Mouse (Mus musculus) MEL (cell line): ENCODE measurements around the gene Dclk3. TPM values are rescaled to one million over a fixed set of nuclear protein-coding genes. Genes with fewer than 3 reads are reported as not detected.

Experiments used
- DNase-seq: peaks from one replicate; pipeline ENCODE4 v3.0.0; 2011; ENCODE audit warnings: low read depth, low spot score
- H3K27ac ChIP-seq: 2 replicates; pipeline ENCODE4 v1.5.1; 2012; ENCODE audit warnings: low read depth, mild to moderate bottlenecking, control low read depth, low read length, moderate library complexity; ENCODE audit not compliant: control insufficient read depth
- H3K27me3 ChIP-seq, 2 experiments: fragments of 150-350 bp in 1 of 2; sonication (generic) in 1 of 2; 2 replicates each; pipeline ENCODE4 v1.6.1; 2012; ENCODE audit warnings: low read length in 2 of 2, mild to moderate bottlenecking in 2 of 2, improper control_type of control experiment in 1 of 2, moderate library complexity in 1 of 2; ENCODE audit not compliant: insufficient read depth in 2 of 2, control insufficient read depth in 1 of 2
- H3K36me3 ChIP-seq, 2 experiments: 2 replicates each; pipeline ENCODE4 v1.6.1; 2012 to 2014; ENCODE audit warnings: low read length in 2 of 2, improper control_type of control experiment in 1 of 2, inconsistent platforms in 1 of 2, mild to moderate bottlenecking in 1 of 2; ENCODE audit not compliant: insufficient read depth in 2 of 2, control insufficient read depth in 1 of 2
- H3K4me1 ChIP-seq, 2 experiments: fragments of 150-350 bp in 1 of 2; sonication (generic) in 1 of 2; 2 replicates each; pipeline ENCODE4 v1.6.1; 2012; ENCODE audit warnings: low read length in 2 of 2, improper control_type of control experiment in 1 of 2, mild to moderate bottlenecking in 1 of 2; ENCODE audit not compliant: insufficient read depth in 2 of 2, control insufficient read depth in 1 of 2
- H3K4me3 ChIP-seq, 2 experiments: fragments of 150-350 bp in 1 of 2; sonication (generic) in 1 of 2; 2 replicates each; pipeline ENCODE4 v1.5.1; 2012; ENCODE audit warnings: low read depth in 2 of 2, low read length in 2 of 2, mild to moderate bottlenecking in 2 of 2, moderate library complexity in 2 of 2, control low read depth in 1 of 2, improper control_type of control experiment in 1 of 2; ENCODE audit not compliant: control insufficient read depth in 1 of 2, insufficient read depth in 1 of 2
- H3K79me2 ChIP-seq: 2 replicates; pipeline ENCODE4 v1.6.1; 2012; ENCODE audit warnings: mild to moderate bottlenecking, low read length, moderate library complexity; ENCODE audit not compliant: control insufficient read depth, poor library complexity, insufficient read depth
- H3K9ac ChIP-seq: 2 replicates; pipeline ENCODE4 v1.6.1; 2012; ENCODE audit warnings: low read depth, mild to moderate bottlenecking, control low read depth, low read length, moderate library complexity; ENCODE audit not compliant: control insufficient read depth, poor library complexity, severe bottlenecking
- H3K9me3 ChIP-seq: fragments of 150-350 bp; sonication (generic); replicated peaks from 2 replicates; pipeline ENCODE4 v1.6.1; 2012; ENCODE audit warnings: mild to moderate bottlenecking, low read length, improper control_type of control experiment, moderate library complexity; ENCODE audit not compliant: insufficient read depth
- UBTF ChIP-seq: IDR thresholded peaks from 2 replicates; pipeline ENCODE4 v1.6.1; 2012; ENCODE audit warnings: low read depth, mild to moderate bottlenecking, inconsistent platforms, low read length, improper control_type of control experiment, moderate library complexity, borderline replicate concordance; ENCODE audit not compliant: insufficient read depth
- polyA plus RNA-seq, 2 experiments: library from polyadenylated mRNA; stranded (reverse) in 1 of 2; unstranded in 1 of 2; fragments of >175 nt in 1 of 2; fragments of >200 nt in 1 of 2; gene quantifications; 2 replicates each; pipeline versions ENCODE4 v1.2.1 to v1.2.4; 2012; ENCODE audit warnings: low replicate concordance in 2 of 2, low read depth in 1 of 2; ENCODE audit not compliant: insufficient read length in 2 of 2, insufficient read depth in 1 of 2, missing spikeins in 1 of 2
- total RNA-seq: library from RNA; depleted of rRNA; stranded (reverse); fragments of 300-350 nt; gene quantifications from 2 replicates; pipeline ENCODE4 v1.2.3, GENCODE M21; 2012; rRNA removed

Dclk3 gene
- total and polyA plus RNA-seq, 3 experiments = not detected

DNA sequence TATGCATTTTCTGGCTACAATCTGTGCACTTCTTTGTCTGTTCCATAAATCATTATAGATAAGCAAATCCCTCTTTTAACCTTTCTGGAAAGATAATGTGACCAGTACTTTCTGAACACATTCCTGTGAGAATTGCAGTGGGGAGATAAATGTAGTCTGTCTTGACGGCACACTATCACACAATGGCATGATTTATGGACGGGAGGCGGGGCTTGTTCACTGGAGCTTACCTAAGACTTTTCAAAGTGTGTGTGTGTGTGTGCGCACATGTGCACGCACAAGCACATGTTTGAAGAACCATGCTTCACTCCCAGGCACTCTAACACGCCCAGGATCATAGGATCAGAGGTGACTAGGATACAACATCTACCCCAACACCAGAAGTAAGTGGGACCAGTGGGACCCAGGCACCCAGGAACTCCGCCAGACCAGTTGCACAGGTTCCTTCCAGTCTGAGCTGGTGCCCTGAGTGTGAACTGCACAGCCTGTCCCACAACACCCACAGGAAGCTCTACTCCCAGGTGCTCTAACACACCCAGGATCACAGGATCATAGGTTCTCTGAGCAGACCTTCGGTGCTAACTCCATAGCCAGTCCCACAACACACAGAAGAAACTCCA is 96.7 kb downstream of the Dclk3 start:
- H3K9ac ChIP-seq = no peak overlapping the region
- no peaks in the 10 kb centered on the region for H3K79me2 ChIP-seq
- no peaks in the 10 kb centered on the region for H3K36me3 ChIP-seq
- no peaks in the 10 kb centered on the region for H3K4me1 ChIP-seq
- H3K27me3 ChIP-seq = no peaks in the 10 kb centered on the region
- no peaks in the 10 kb centered on the region for H3K9me3 ChIP-seq
- no peak overlapping the region for H3K4me3 ChIP-seq
- DNase-seq = no peak
- TF ChIP-seq UBTF = no peak
- no peak overlapping the region for H3K27ac ChIP-seq

Other genes with a start within 250 kb of the Dclk3 start
- 21.8 and 22.4 TPM in 2 replicates for gene Mlh1, start 167.3 kb upstream of the Dclk3 start, total RNA-seq
- gene Mlh1, start 167.3 kb upstream of the Dclk3 start, polyA plus RNA-seq = 10 to 100 TPM in 1 of 2 experiments, not detected in 1; 31.7 TPM
- 3.3 and 3.4 TPM in 2 replicates for gene Epm2aip1, start 167.2 kb upstream of the Dclk3 start, total RNA-seq
- gene Epm2aip1, start 167.2 kb upstream of the Dclk3 start, polyA plus RNA-seq = 1 to 10 TPM in 1 of 2 experiments, not detected in 1; 7.4 TPM
- not detected in 2 replicates for gene Trank1, start 127.3 kb upstream of the Dclk3 start, total RNA-seq
- gene Trank1, start 127.3 kb upstream of the Dclk3 start, polyA plus RNA-seq = not detected